Mouse (Mus musculus): ENCODE data around the gene Agmo.

GRCm38 (mm10) chr12:37242484-37242883 lies 1.0 kb downstream of the Agmo start:
- TF ChIP-seq CTCF (IDR thresholded peaks at IDR 0.05; ENCODE audit: borderline replicate concordance, insufficient read depth, low read length) (no peak), POLR2A (IDR thresholded peaks at IDR 0.05; ENCODE audit: low read depth, low read length) (no peak)
